Mouse (Mus musculus): ENCODE results near the gene Ric3. TPM values are rescaled to one million over a fixed set of nuclear protein-coding genes. Genes with fewer than 3 reads are reported as not detected.
A peak's percentile ranks its signal among the peaks of the same experiment; 100 is the strongest.
"Not testable (repeated sequence)": the region's sequence is repeated elsewhere in the genome, so short reads cannot be mapped to it uniquely, and the experiment has no call there.

The Ric3 gene
- polyA plus RNA-seq (2014; fragmentation: Nextera tagmentation; extraction: Ambion mirVana) = 34.6 and 35.2 TPM in 2 replicates

- WGBS = 4% methylated on average over 50 of the region's 50 CpGs
- H3K4me3 ChIP-seq (ENCODE audit: low read depth, low read length) = peak within 1 kb of the TSS; percentile 86
- peak; percentile 97 for ATAC-seq (ENCODE audit: low read depth)
These were observed at the start of gene Ric3 for GRCm38 (mm10) chr7:109083113-109083812. Gene Ric3, minus strand, starts transcription at chr7:109083331.

GRCm38 (mm10) chr7:109131565-109131964 lies 48.4 kb upstream of the Ric3 start:
- Histone ChIP-seq H3K9ac (replicated peaks; ENCODE audit: low read depth, low read length) (no peak overlapping the region), H3K27ac (ENCODE audit: low read depth, low read length) (no peak overlapping the region), H3K27me3 (ENCODE audit: control insufficient read depth, insufficient read depth, low read length) (peaks cover 3% of the 10 kb centered on the region; the same call in 1 of the 2 replicates), H3K9me3 (ENCODE audit: control insufficient read depth, low read length) (no peaks in the 10 kb centered on the region), H3K4me3 (ENCODE audit: low read depth, low read length) (no peak overlapping the region), H3K4me1 (ENCODE audit: control insufficient read depth, insufficient read depth, low read length) (no peaks in the 10 kb centered on the region), H3K36me3 (ENCODE audit: control insufficient read depth, insufficient read depth, low read length) (no peaks in the 10 kb centered on the region), H3K4me2 (ENCODE audit: low read depth, low read length) (no peak overlapping the region)
- no peak for ATAC-seq (ENCODE audit: low read depth)
- 68% methylated on average over 2 of the region's 2 CpGs for WGBS

More at GRCm38 (mm10) chr7:109083113-109083812, at the start of gene Ric3:
- Histone ChIP-seq H3K36me3 (ENCODE audit: control insufficient read depth, insufficient read depth, low read length) (no peaks in the 10 kb centered on the region), H3K4me2 (ENCODE audit: low read depth, low read length) (peak within 1 kb of the TSS; percentile 56), H3K27ac (ENCODE audit: low read depth, low read length) (no peak within 1 kb of the TSS), H3K9me3 (ENCODE audit: control insufficient read depth, low read length) (no peaks in the 10 kb centered on the region), H3K4me1 (ENCODE audit: control insufficient read depth, insufficient read depth, low read length) (peaks cover 9% of the 10 kb centered on the region; the same call in 1 of the 2 replicates), H3K9ac (replicated peaks; ENCODE audit: low read depth, low read length) (peak within 1 kb of the TSS; percentile 82), H3K27me3 (ENCODE audit: control insufficient read depth, insufficient read depth, low read length) (no peaks in the 10 kb centered on the region)

GRCm38 (mm10) chr7:109129946-109130686 lies 47.0 kb upstream of the Ric3 start:
- Histone ChIP-seq H3K9ac (replicated peaks; ENCODE audit: low read depth, low read length) (no peak overlapping the region), H3K9me3 (ENCODE audit: control insufficient read depth, low read length) (no peaks in the 10 kb centered on the region), H3K27ac (ENCODE audit: low read depth, low read length) (no peak overlapping the region), H3K4me1 (ENCODE audit: control insufficient read depth, insufficient read depth, low read length) (no peaks in the 10 kb centered on the region), H3K27me3 (ENCODE audit: control insufficient read depth, insufficient read depth, low read length) (peaks cover 3% of the 10 kb centered on the region; the same call in 1 of the 2 replicates), H3K4me3 (ENCODE audit: low read depth, low read length) (no peak overlapping the region), H3K4me2 (ENCODE audit: low read depth, low read length) (no peak overlapping the region), H3K36me3 (ENCODE audit: control insufficient read depth, insufficient read depth, low read length) (no peaks in the 10 kb centered on the region)
- 67% methylated on average over 5 of the region's 5 CpGs for WGBS
- ATAC-seq (ENCODE audit: low read depth) = peak; percentile 51

- Histone ChIP-seq H3K4me3 (ENCODE audit: low read depth, low read length) (no peak overlapping the region), H3K27me3 (ENCODE audit: control insufficient read depth, insufficient read depth, low read length) (peaks cover 3% of the 10 kb centered on the region; the same call in 1 of the 2 replicates), H3K4me2 (ENCODE audit: low read depth, low read length) (no peak overlapping the region), H3K4me1 (ENCODE audit: control insufficient read depth, insufficient read depth, low read length) (no peaks in the 10 kb centered on the region), H3K9me3 (ENCODE audit: control insufficient read depth, low read length) (no peaks in the 10 kb centered on the region), H3K36me3 (ENCODE audit: control insufficient read depth, insufficient read depth, low read length) (no peaks in the 10 kb centered on the region), H3K9ac (replicated peaks; ENCODE audit: low read depth, low read length) (no peak overlapping the region), H3K27ac (ENCODE audit: low read depth, low read length) (no peak overlapping the region)
- peak; percentile 28; the same call in 1 of the 2 replicates for ATAC-seq (ENCODE audit: low read depth)
These were observed 46.3 kb upstream of the Ric3 start for GRCm38 (mm10) chr7:109129442-109129841.

- Histone ChIP-seq H3K27ac (ENCODE audit: low read depth, low read length) (no peak overlapping the region), H3K4me1 (ENCODE audit: control insufficient read depth, insufficient read depth, low read length) (no peaks in the 10 kb centered on the region), H3K9ac (replicated peaks; ENCODE audit: low read depth, low read length) (no peak overlapping the region), H3K36me3 (ENCODE audit: control insufficient read depth, insufficient read depth, low read length) (no peaks in the 10 kb centered on the region), H3K27me3 (ENCODE audit: control insufficient read depth, insufficient read depth, low read length) (no peaks in the 10 kb centered on the region), H3K4me2 (ENCODE audit: low read depth, low read length) (no peak overlapping the region), H3K9me3 (ENCODE audit: control insufficient read depth, low read length) (no peaks in the 10 kb centered on the region), H3K4me3 (ENCODE audit: low read depth, low read length) (no peak overlapping the region)
- 57% methylated on average over 4 of the region's 4 CpGs for WGBS
- ATAC-seq (ENCODE audit: low read depth) = peak; percentile 56; the same call in 1 of the 2 replicates
These were observed 32.8 kb upstream of the Ric3 start for GRCm38 (mm10) chr7:109115929-109116328.

GRCm38 (mm10) chr7:109115488-109115887 lies 32.4 kb upstream of the Ric3 start:
- H3K4me3 ChIP-seq (ENCODE audit: low read depth, low read length); H3K4me1 ChIP-seq (ENCODE audit: control insufficient read depth, insufficient read depth, low read length); H3K27me3 ChIP-seq (ENCODE audit: control insufficient read depth, insufficient read depth, low read length); H3K9me3 ChIP-seq (ENCODE audit: control insufficient read depth, low read length); H3K27ac ChIP-seq (ENCODE audit: low read depth, low read length); H3K36me3 ChIP-seq (ENCODE audit: control insufficient read depth, insufficient read depth, low read length); H3K9ac ChIP-seq (replicated peaks; ENCODE audit: low read depth, low read length); H3K4me2 ChIP-seq (ENCODE audit: low read depth, low read length): not testable (repeated sequence)
- 20% methylated on average over 1 of the region's 4 CpGs for WGBS
- ATAC-seq (ENCODE audit: low read depth) = peak; percentile 57

- Histone ChIP-seq H3K36me3 (ENCODE audit: control insufficient read depth, insufficient read depth, low read length) (no peaks in the 10 kb centered on the region), H3K9ac (replicated peaks; ENCODE audit: low read depth, low read length) (no peak overlapping the region), H3K4me1 (ENCODE audit: control insufficient read depth, insufficient read depth, low read length) (no peaks in the 10 kb centered on the region), H3K4me3 (ENCODE audit: low read depth, low read length) (no peak overlapping the region), H3K4me2 (ENCODE audit: low read depth, low read length) (no peak overlapping the region), H3K27me3 (ENCODE audit: control insufficient read depth, insufficient read depth, low read length) (no peaks in the 10 kb centered on the region), H3K9me3 (ENCODE audit: control insufficient read depth, low read length) (no peaks in the 10 kb centered on the region), H3K27ac (ENCODE audit: low read depth, low read length) (no peak overlapping the region)
- WGBS = 9% methylated on average over 10 of the region's 10 CpGs
- ATAC-seq (ENCODE audit: low read depth) = peak; percentile 80; the same call in 1 of the 2 replicates
These were observed 31.8 kb upstream of the Ric3 start for GRCm38 (mm10) chr7:109114950-109115349.

GRCm38 (mm10) chr7:109111000-109111399 lies 27.9 kb upstream of the Ric3 start:
- Histone ChIP-seq H3K27me3 (ENCODE audit: control insufficient read depth, insufficient read depth, low read length) (no peaks in the 10 kb centered on the region), H3K36me3 (ENCODE audit: control insufficient read depth, insufficient read depth, low read length) (no peaks in the 10 kb centered on the region), H3K27ac (ENCODE audit: low read depth, low read length) (no peak overlapping the region), H3K4me3 (ENCODE audit: low read depth, low read length) (no peak overlapping the region), H3K9ac (replicated peaks; ENCODE audit: low read depth, low read length) (no peak overlapping the region), H3K4me1 (ENCODE audit: control insufficient read depth, insufficient read depth, low read length) (no peaks in the 10 kb centered on the region), H3K4me2 (ENCODE audit: low read depth, low read length) (no peak overlapping the region), H3K9me3 (ENCODE audit: control insufficient read depth, low read length) (no peaks in the 10 kb centered on the region)
- 46% methylated on average over 5 of the region's 5 CpGs for WGBS
- no peak for ATAC-seq (ENCODE audit: low read depth)

- Histone ChIP-seq H3K4me3 (ENCODE audit: low read depth, low read length) (no peak overlapping the region), H3K9ac (replicated peaks; ENCODE audit: low read depth, low read length) (no peak overlapping the region), H3K36me3 (ENCODE audit: control insufficient read depth, insufficient read depth, low read length) (no peaks in the 10 kb centered on the region), H3K4me1 (ENCODE audit: control insufficient read depth, insufficient read depth, low read length) (no peaks in the 10 kb centered on the region), H3K27ac (ENCODE audit: low read depth, low read length) (no peak overlapping the region), H3K4me2 (ENCODE audit: low read depth, low read length) (no peak overlapping the region), H3K9me3 (ENCODE audit: control insufficient read depth, low read length) (no peaks in the 10 kb centered on the region), H3K27me3 (ENCODE audit: control insufficient read depth, insufficient read depth, low read length) (no peaks in the 10 kb centered on the region)
- WGBS = 84% methylated on average over 1 of the region's 1 CpGs
- no peak for ATAC-seq (ENCODE audit: low read depth)
These were observed 21.8 kb upstream of the Ric3 start for GRCm38 (mm10) chr7:109104894-109105293.
